Mouse (Mus musculus): ENCODE results near the gene Ttll4.

DNA sequence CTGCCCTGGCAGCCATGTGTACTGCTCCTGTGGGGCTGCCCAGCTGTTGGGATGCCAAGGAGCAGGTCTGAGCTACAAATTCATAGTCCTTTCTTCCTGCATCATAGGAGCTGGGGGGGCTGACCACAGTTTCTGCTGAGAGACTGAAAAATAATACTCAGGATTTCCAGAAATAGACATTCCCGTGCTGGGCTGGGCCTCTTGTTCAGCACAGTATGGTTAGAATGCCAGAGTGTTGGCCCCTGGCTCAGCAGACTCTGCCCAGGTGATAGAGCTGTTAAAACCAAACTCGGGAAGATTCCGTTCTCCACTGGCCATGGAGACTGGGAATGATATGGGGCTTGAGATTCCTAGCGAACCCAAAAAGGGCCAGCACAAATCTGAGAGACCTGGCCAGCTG is 35.5 kb upstream of the Ttll4 start:
- TF ChIP-seq CTCF (IDR thresholded peaks at IDR 0.05; ENCODE audit: borderline replicate concordance, insufficient read depth, low read length) = no peak
- TF ChIP-seq POLR2A (IDR thresholded peaks at IDR 0.05; ENCODE audit: low read depth, low read length) = no peak

Measured in embryonic fibroblast, embryonic 13.5 days (primary cell).